Mouse (Mus musculus): ENCODE results near the gene Olfr855.

- TF ChIP-seq POLR2A (IDR thresholded peaks at IDR 0.05; ENCODE audit: borderline replicate concordance, extremely low read depth, low read depth, low read length) (no peak), CTCF (IDR thresholded peaks at IDR 0.05; ENCODE audit: insufficient read depth, low read length) (no peak)
Observed at GRCm38 (mm10) chr9:19567282-19567681, 15.1 kb upstream of the Olfr855 start, which contains the start of gene Olfr854.
